Mouse (Mus musculus) liver, embryonic 12.5 days (tissue): ENCODE measurements at regions not wholly inside any gene's neighbourhood (a gene's known extent, or its start where the extent isn't known, plus 50 kb on each side); places are given as distances from the start of the nearest gene placed in this dataset.

Experiments
- ATAC-seq: fragments of 200-750 bp; cut with Nextera tagmentation; 2 replicates; pipeline ENCODE4 v1.8.0; 2017; ENCODE audit warnings: moderate number of reproducible peaks, mild to moderate bottlenecking, moderate library complexity
- H3K27ac ChIP-seq: fragments of 300-500 bp; sonication (generic); 2 replicates; pipeline ENCODE4 v1.5.1; 2016; ENCODE audit warnings: mild to moderate bottlenecking
- H3K27me3 ChIP-seq: fragments of 300-500 bp; sonication (generic); replicated peaks from 2 replicates; pipeline ENCODE4 v1.6.1; 2016; ENCODE audit warnings: mild to moderate bottlenecking, moderate library complexity
- H3K36me3 ChIP-seq: fragments of 300-500 bp; sonication (generic); 2 replicates; pipeline ENCODE4 v1.6.1; 2016; ENCODE audit warnings: mild to moderate bottlenecking, moderate library complexity
- H3K4me1 ChIP-seq: fragments of 300-500 bp; sonication (generic); 2 replicates; pipeline ENCODE4 v1.6.1; 2016
- H3K4me2 ChIP-seq: fragments of 300-500 bp; sonication (generic); 2 replicates; pipeline ENCODE4 v1.6.1; 2016; ENCODE audit warnings: mild to moderate bottlenecking, moderate library complexity
- H3K4me3 ChIP-seq: fragments of 300-500 bp; sonication (generic); 2 replicates; pipeline ENCODE4 v1.5.1; 2016; ENCODE audit warnings: mild to moderate bottlenecking, moderate library complexity
- H3K9ac ChIP-seq: fragments of 300-500 bp; sonication (generic); 2 replicates; pipeline ENCODE4 v1.6.1; 2016; ENCODE audit warnings: mild to moderate bottlenecking, moderate library complexity
- H3K9me3 ChIP-seq: fragments of 300-500 bp; sonication (generic); replicated peaks from 2 replicates; pipeline ENCODE4 v1.6.1; 2016; ENCODE audit warnings: mild to moderate bottlenecking, moderate library complexity
- WGBS: fragments of 180-500 bp; shearing (Covaris S2); methylation state at CpG from one replicate; pipeline ENCODE4 v1.1.7; 2016; ENCODE audit not compliant: insufficient replicate concordance; 5-methylcytosine and 5-hydroxymethylcytosine counted together

DNA sequence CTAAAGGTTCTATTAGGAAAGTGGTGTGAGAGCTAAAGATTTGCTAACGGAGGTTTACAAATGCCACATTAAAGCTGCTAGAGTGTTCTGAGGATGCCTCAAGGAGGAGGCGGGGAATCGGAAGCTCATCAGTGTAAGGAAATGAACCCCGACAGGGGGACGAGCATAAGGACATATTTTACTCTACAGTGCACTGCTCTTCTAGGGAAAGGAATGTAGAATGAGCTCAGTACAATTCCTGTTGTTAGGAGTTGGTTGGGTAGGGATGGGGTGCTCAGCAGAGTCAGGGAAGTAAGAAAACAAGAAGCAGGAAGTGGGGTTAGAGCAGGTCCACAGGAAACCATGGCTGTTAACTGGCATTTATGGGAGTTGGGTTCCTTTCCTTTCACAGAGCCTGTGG lies 54.6 kb downstream of the Mex3b start:
- Histone ChIP-seq H3K27me3 (no peaks in the 10 kb centered on the region), H3K9ac (no peak overlapping the region), H3K9me3 (no peaks in the 10 kb centered on the region), H3K4me3 (no peak overlapping the region), H3K27ac (no peak overlapping the region), H3K4me1 (no peaks in the 10 kb centered on the region), H3K4me2 (no peak overlapping the region), H3K36me3 (no peaks in the 10 kb centered on the region)
- 67% methylated on average over 5 of the region's 5 CpGs for WGBS
- ATAC-seq: no peak

DNA sequence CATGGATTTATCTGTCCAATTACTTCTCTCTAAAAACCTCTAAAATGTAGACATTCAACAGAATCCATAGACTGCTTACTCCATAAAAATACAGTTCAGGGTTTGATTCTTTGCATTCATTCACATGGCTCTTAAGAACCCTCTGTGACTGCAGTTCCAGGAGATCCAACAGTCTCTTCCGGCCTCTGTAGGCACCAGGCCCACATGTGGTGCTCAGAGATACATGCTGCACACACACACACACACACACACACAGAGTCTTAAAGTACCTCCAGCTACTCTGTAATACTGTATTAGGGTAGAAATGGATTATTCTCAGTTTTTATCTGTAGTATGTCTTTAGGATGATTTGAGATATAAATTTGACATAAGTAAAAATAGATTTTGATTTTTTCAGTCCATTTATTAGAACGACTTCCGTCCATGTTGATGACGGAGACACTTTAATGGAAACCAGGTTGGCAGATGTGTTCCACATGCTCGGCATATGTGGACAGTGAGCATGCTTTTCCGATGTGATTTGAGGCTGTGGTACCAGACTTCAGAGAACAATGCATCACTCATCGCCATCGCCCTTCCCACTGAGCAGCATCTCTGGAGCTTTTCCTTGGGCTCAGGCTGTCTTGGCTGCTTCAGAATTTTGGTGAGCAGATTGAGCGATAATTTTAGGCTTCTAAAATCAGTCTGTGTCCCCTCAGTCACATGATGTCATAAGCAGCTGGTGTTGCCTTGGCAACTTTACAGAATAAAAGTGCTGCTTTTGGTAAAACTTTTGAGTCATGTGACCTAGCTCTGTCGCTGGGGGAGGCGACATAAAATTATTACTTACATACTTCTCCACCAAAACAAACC lies 56.3 kb downstream of the Mex3b start:
- no peak overlapping the region for H3K9ac ChIP-seq
- 69% methylated on average over 11 of the region's 11 CpGs for WGBS
- no peak overlapping the region for H3K27ac ChIP-seq
- H3K4me2 ChIP-seq: no peak overlapping the region
- H3K4me1 ChIP-seq: no peaks in the 10 kb centered on the region
- no peaks in the 10 kb centered on the region for H3K9me3 ChIP-seq
- no peak for ATAC-seq
- no peaks in the 10 kb centered on the region for H3K36me3 ChIP-seq
- H3K4me3 ChIP-seq: no peak overlapping the region
- no peaks in the 10 kb centered on the region for H3K27me3 ChIP-seq

DNA sequence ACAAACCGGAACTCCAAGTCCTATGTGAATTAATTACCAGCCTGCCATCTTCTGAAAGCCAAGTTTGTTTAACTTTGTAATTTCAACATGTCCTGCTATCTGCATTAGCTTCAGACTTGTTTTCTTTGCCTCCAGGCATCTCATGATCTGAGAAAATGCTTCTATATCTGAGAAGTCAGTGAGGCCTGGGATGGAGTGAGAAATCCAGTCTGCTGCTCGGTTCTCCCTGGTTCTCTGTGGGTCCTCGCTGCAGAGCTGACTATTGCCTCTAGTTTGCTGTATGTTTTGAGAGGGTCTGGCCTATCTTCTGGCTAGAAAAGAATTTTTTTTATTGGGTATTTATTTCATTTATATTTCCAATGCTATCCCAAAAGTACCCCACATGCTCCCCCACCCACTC lies 57.0 kb downstream of the Mex3b start:
- Histone ChIP-seq H3K9ac (no peak overlapping the region), H3K27me3 (no peaks in the 10 kb centered on the region), H3K4me3 (no peak overlapping the region), H3K36me3 (no peaks in the 10 kb centered on the region), H3K27ac (no peak overlapping the region), H3K4me2 (no peak overlapping the region), H3K4me1 (no peaks in the 10 kb centered on the region), H3K9me3 (no peaks in the 10 kb centered on the region)
- ATAC-seq: no peak
- WGBS: 61% methylated on average over 3 of the region's 3 CpGs

DNA sequence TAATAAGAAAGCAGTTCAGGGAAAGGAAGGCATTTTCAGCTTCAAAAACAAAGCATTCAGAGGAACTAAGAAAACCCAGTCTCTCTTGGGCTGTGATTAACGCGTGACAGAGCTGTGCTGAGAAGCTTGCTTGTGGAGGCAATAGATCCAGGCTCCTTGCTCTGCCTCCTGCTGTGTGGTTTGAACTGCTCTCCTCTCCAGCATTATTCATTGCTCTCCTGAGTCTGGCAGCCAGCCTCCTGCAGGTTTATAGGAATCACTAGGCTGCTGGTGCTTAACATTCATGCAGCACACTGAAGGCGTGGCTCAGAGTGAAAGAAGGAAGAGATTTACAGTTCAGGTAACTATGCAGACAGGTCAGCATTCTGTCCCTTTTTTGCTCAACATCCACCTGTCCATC lies 71.2 kb downstream of the Mex3b start:
- H3K9ac ChIP-seq: no peak overlapping the region
- H3K36me3 ChIP-seq: no peaks in the 10 kb centered on the region
- ATAC-seq: no peak
- H3K27ac ChIP-seq: no peak overlapping the region
- H3K27me3 ChIP-seq: no peaks in the 10 kb centered on the region
- 47% methylated on average over 3 of the region's 3 CpGs for WGBS
- H3K4me1 ChIP-seq: no peaks in the 10 kb centered on the region
- H3K9me3 ChIP-seq: no peaks in the 10 kb centered on the region
- no peak overlapping the region for H3K4me3 ChIP-seq
- no peak overlapping the region for H3K4me2 ChIP-seq

DNA sequence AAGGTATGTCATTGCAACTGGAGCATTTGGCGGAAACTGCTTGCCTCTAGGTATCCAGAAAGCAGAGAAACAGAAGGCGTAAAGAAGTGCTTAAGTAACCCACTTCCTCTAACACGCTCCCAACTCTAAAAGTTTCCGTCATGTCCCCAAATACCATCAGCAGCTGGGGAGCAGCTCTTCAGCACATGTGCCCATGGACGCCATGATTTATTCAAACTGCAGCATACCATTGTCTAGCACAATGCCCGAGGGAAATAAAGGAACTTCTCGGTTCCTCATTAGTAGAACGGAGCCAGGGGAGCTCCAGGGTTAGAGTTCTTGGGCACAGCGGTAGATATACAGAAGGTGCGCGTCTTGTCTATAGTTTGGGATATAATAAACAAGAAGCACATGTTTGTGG lies 72.4 kb downstream of the Mex3b start:
- Histone ChIP-seq H3K4me1 (no peaks in the 10 kb centered on the region), H3K9me3 (no peaks in the 10 kb centered on the region), H3K4me2 (no peak overlapping the region), H3K27me3 (no peaks in the 10 kb centered on the region), H3K27ac (no peak overlapping the region), H3K36me3 (no peaks in the 10 kb centered on the region), H3K4me3 (no peak overlapping the region), H3K9ac (no peak overlapping the region)
- 79% methylated on average over 11 of the region's 11 CpGs for WGBS
- ATAC-seq: no peak

DNA sequence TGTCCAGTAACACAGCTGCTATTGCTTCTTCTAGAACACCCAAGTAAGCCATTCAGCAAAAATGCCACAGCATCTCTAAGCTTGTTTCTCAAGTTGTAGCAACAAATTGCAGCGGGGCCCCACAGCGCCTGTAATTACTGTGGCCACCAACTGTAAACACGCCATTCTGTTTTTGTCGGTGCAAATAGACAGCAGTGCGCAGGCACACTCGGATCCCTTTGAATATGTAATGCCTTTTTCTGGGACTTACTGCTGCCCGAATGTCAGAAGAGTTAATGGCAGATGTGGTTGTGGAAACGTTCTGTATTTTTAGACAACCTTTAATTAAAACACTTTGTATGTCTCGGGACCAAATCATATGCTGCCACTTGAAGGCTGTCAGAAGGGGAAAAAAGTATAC lies 76.2 kb downstream of the Mex3b start:
- Histone ChIP-seq H3K9ac (no peak overlapping the region), H3K4me1 (no peaks in the 10 kb centered on the region), H3K4me3 (no peak overlapping the region), H3K9me3 (no peaks in the 10 kb centered on the region), H3K27me3 (no peaks in the 10 kb centered on the region), H3K36me3 (no peaks in the 10 kb centered on the region), H3K4me2 (no peak overlapping the region), H3K27ac (no peak overlapping the region)
- WGBS: 83% methylated on average over 9 of the region's 9 CpGs
- no peak for ATAC-seq

DNA sequence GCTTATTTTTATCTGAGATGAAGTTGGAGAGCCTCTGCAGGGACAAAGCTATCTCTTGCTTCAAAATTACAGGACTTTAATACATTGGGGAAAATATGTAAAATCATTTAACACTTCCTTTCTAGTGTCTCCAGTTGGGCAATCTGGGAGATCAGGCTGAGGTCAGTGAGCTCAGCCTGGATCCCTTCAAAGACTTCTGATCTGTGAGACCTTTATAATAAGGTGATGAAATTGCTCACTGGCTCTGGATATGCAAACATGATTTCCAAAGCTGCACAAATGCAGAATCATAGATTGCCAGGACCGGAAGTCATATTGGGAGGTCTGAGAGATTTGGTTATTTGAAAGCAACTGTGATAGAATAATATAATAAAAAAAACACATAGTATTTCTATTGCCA lies 76.7 kb downstream of the Mex3b start:
- Histone ChIP-seq H3K27me3 (no peaks in the 10 kb centered on the region), H3K4me1 (no peaks in the 10 kb centered on the region), H3K9ac (no peak overlapping the region), H3K27ac (no peak overlapping the region), H3K4me3 (no peak overlapping the region), H3K36me3 (no peaks in the 10 kb centered on the region), H3K9me3 (no peaks in the 10 kb centered on the region), H3K4me2 (no peak overlapping the region)
- ATAC-seq: no peak
- 76% methylated on average over 1 of the region's 1 CpGs for WGBS

DNA sequence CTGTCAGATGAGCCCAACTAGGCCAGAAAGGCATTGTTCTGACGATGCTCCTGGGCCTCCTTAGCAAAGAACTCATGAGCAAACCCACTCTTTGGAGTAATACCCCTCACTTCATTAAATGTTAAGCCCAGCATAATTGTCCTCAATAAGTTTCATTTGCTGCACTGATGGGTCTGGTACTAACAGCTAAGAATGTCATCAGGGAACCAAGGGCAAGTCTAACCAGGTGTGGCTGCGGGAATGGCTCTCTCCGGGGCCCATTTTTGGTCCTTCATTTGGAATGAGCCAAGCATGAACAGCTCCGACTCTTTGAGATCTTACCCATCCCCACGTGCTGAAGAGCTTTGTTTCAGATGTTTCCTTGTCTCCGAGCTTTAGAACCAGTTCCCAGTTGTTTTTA lies 82.2 kb downstream of the Mex3b start:
- ATAC-seq: no peak
- Histone ChIP-seq H3K4me2 (no peak overlapping the region), H3K4me3 (no peak overlapping the region), H3K27me3 (no peaks in the 10 kb centered on the region), H3K36me3 (no peaks in the 10 kb centered on the region), H3K9ac (no peak overlapping the region), H3K4me1 (no peaks in the 10 kb centered on the region), H3K9me3 (no peaks in the 10 kb centered on the region), H3K27ac (no peak overlapping the region)
- 63% methylated on average over 6 of the region's 6 CpGs for WGBS

DNA sequence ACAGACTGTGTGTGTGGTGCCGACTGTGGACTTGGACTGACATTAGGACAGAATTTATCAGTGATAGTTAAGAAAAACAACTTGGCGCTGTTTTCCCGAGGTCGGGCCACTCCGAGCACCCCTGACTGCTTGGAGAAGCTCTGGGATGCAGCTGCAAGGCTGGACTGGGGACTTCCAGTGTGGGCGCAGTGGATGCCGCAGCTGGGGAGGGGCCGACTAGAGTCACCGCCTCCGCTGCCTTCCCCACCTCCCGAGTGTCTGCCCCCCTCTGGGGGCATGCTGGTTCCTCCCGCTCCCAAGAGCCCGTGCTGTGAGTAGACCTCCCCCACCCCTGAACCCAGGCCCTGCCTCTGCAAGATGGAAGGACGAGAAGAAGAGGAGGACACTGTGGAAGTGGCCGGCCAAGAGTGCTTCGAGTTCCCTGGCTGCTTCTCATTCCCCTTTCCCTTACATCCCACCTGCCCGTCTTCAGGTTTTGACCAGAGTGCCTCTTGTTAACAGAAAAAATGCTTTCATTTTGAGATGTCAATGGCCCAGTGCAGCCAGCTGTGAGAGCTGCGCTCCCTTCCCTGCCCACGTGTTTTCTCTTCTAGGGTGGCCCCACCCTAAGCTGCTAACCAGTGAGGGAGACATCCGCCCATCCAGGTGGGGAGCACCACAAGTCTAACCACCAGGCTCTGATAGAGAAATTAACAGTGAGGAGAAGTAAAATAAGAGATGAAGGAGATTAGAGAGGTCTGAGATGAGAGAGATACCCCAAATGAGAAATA lies 90.3 kb downstream of the Mex3b start:
- no peak for ATAC-seq
- no peaks in the 10 kb centered on the region for H3K36me3 ChIP-seq
- 0 out of 2 replicates have a peak, but pooled peaks cover 6% of the 10 kb centered on the region for H3K9me3 ChIP-seq
- 59% methylated on average over 20 of the region's 20 CpGs for WGBS
- no peaks in the 10 kb centered on the region for H3K27me3 ChIP-seq
- H3K27ac ChIP-seq: no peak overlapping the region
- H3K4me2 ChIP-seq: no peak overlapping the region
- H3K4me3 ChIP-seq: no peak overlapping the region
- no peaks in the 10 kb centered on the region for H3K4me1 ChIP-seq
- no peak overlapping the region for H3K9ac ChIP-seq

DNA sequence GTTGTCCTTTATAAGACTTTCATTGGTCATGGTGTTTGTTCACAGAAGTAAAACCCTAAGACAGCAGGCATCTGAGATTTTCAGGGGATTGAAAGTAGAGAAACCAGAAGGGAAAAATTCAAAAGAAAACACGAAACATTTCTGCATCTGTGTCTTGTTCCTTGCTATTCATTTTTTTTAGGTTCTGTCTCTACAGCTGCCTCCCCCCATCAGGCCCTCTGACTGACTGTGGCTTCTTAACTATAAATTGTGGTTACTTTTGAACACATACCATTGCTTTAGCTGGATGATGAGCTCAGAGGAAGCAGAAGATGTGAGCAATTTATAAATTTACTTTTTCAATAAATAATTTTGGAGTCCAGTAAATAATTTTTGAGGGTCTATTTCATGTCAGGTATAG lies 103.5 kb downstream of the Mex3b start:
- WGBS: 68% methylated on average over 1 of the region's 1 CpGs
- Histone ChIP-seq H3K27me3 (no peaks in the 10 kb centered on the region), H3K9ac (no peak overlapping the region), H3K4me3 (no peak overlapping the region), H3K4me1 (no peaks in the 10 kb centered on the region), H3K27ac (no peak overlapping the region), H3K36me3 (no peaks in the 10 kb centered on the region), H3K9me3 (no peaks in the 10 kb centered on the region), H3K4me2 (no peak overlapping the region)
- ATAC-seq: no peak

DNA sequence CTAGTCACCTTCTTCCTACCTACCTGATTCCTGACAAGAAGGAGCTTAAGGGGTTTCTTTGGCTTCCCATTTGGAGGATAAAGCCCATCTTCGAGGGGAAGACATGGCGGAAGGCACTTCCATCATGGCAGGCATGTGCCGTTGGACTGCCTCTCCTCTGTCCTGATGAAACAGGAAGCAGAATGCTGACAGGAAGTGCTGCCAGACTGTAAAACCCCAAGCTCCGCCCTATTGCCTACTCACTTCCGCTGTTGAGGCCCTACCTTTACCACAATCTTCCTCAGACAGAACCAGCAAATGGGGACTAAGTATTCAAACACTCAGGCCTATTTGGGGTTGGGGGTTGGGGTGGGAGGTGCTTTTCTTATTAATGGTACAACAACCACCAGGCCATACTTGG lies 104.1 kb downstream of the Mex3b start:
- no peak overlapping the region for H3K9ac ChIP-seq
- H3K9me3 ChIP-seq: no peaks in the 10 kb centered on the region
- no peaks in the 10 kb centered on the region for H3K4me1 ChIP-seq
- WGBS: 57% methylated on average over 5 of the region's 5 CpGs
- H3K4me2 ChIP-seq: no peak overlapping the region
- no peak for ATAC-seq
- H3K4me3 ChIP-seq: no peak overlapping the region
- H3K36me3 ChIP-seq: no peaks in the 10 kb centered on the region
- H3K27me3 ChIP-seq: no peaks in the 10 kb centered on the region
- no peak overlapping the region for H3K27ac ChIP-seq

DNA sequence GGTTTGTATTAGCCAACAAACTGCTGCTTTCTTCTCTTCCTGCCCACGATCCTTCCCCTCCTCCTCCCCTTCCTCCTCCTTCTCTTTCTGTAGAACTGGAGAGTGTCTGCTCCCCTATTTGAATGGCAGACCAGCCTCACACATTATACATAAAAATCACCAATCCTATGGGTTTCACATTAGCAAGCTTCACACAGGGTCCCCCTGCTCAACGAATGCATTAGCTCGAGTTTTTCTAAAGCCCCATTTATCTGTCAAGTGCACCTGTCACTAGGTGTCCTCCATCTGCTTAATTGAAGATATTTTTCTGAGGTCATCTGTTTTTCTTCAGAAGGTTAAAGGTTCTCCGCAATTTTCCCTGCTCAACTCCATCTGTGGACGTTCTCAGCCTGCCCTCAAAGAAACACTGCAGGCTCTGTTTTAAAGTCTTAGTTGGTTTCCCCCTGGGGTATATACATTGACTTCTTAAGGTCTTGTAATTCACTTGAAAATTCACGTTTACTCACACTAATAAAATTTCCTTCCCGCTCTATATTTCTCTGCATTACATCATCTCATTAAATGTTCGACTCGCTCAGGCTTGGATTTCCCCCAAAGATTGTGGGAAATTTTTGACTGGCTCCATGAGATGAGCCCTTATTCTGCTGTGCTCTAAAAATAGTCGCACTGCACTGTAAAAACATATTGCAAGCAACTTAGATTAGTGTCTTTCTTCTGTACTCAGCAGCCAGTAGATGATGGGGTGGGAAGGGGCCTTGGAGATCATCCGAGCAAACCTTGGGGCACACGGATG lies 105.3 kb downstream of the Mex3b start:
- no peaks in the 10 kb centered on the region for H3K9me3 ChIP-seq
- no peaks in the 10 kb centered on the region for H3K27me3 ChIP-seq
- ATAC-seq: no peak
- H3K4me1 ChIP-seq: no peaks in the 10 kb centered on the region
- 71% methylated on average over 12 of the region's 12 CpGs for WGBS
- no peak overlapping the region for H3K4me3 ChIP-seq
- H3K9ac ChIP-seq: no peak overlapping the region
- H3K4me2 ChIP-seq: no peak overlapping the region
- H3K27ac ChIP-seq: no peak overlapping the region
- H3K36me3 ChIP-seq: no peaks in the 10 kb centered on the region
